Mouse (Mus musculus): ENCODE measurements around the gene Slc16a13.

- TF ChIP-seq CTCF (IDR thresholded peaks at IDR 0.05; ENCODE audit: low read depth): no peak
- TF ChIP-seq EP300 (IDR thresholded peaks at IDR 0.05; ENCODE audit: low read depth): no peak
These were observed 8.4 kb downstream of the Slc16a13 start, which contains the start of gene Slc16a11 for GRCm38 (mm10) chr11:70212423-70212822.

All from liver, postnatal 0 days (tissue).